Mouse (Mus musculus): ENCODE data around the gene Fam173b.
"Not testable (repeated sequence)": the region's sequence is repeated elsewhere in the genome, so short reads cannot be mapped to it uniquely, and the experiment has no call there.

The Fam173b gene

GRCm38 (mm10) chr15:31601646-31602374 lies at the start of gene Fam173b, which contains the start of gene Cct5:
Fam173b (plus strand) TSS chr15:31601852.
Cct5 (minus strand) TSS chr15:31601804.
- peak; percentile 98 for DNase-seq (ENCODE audit: low spot score)

GRCm38 (mm10) chr15:31554855-31555254 lies 46.8 kb upstream of the Fam173b start:
- no peak for DNase-seq (ENCODE audit: low spot score)

- DNase-seq (ENCODE audit: low spot score) = no peak
Observed at GRCm38 (mm10) chr15:31561390-31561789, 40.3 kb upstream of the Fam173b start.

GRCm38 (mm10) chr15:31561976-31562375 lies 39.7 kb upstream of the Fam173b start:
- DNase-seq (ENCODE audit: low spot score) = no peak

- no peak for DNase-seq (ENCODE audit: low spot score)
Observed at GRCm38 (mm10) chr15:31562847-31563246, 38.8 kb upstream of the Fam173b start.

- DNase-seq (ENCODE audit: low spot score) = no peak
Observed at GRCm38 (mm10) chr15:31563577-31564546, 37.8 kb upstream of the Fam173b start.

- DNase-seq (ENCODE audit: low spot score) = no peak
Observed at GRCm38 (mm10) chr15:31565184-31565583, 36.5 kb upstream of the Fam173b start, which contains the start of gene Cmbl. Cmbl (plus strand) TSS chr15:31565389.

GRCm38 (mm10) chr15:31565786-31566185 lies 35.9 kb upstream of the Fam173b start:
- DNase-seq (ENCODE audit: low spot score) = no peak

- DNase-seq (ENCODE audit: low spot score) = no peak
Observed at GRCm38 (mm10) chr15:31567431-31567830, 34.2 kb upstream of the Fam173b start.

GRCm38 (mm10) chr15:31568581-31568996 lies 33.1 kb upstream of the Fam173b start:
- peak; percentile 27 for DNase-seq (ENCODE audit: low spot score)

- peak; percentile 34 for DNase-seq (ENCODE audit: low spot score)
Observed at GRCm38 (mm10) chr15:31569325-31570022, 32.2 kb upstream of the Fam173b start.

- DNase-seq (ENCODE audit: low spot score) = no peak
Observed at GRCm38 (mm10) chr15:31570959-31571358, 30.7 kb upstream of the Fam173b start.

- DNase-seq (ENCODE audit: low spot score) = no peak
Observed at GRCm38 (mm10) chr15:31571906-31572722, 29.5 kb upstream of the Fam173b start.

GRCm38 (mm10) chr15:31573287-31573686 lies 28.4 kb upstream of the Fam173b start:
- no peak for DNase-seq (ENCODE audit: low spot score)

- no peak for DNase-seq (ENCODE audit: low spot score)
Observed at GRCm38 (mm10) chr15:31573692-31574091, 28.0 kb upstream of the Fam173b start.

- no peak for DNase-seq (ENCODE audit: low spot score)
Observed at GRCm38 (mm10) chr15:31576076-31576475, 25.6 kb upstream of the Fam173b start.

- not testable (repeated sequence) for DNase-seq (ENCODE audit: low spot score)
Observed at GRCm38 (mm10) chr15:31581086-31581485, 20.6 kb upstream of the Fam173b start.

GRCm38 (mm10) chr15:31583304-31584085 lies 18.2 kb upstream of the Fam173b start:
- DNase-seq (ENCODE audit: low spot score) = no peak

GRCm38 (mm10) chr15:31585238-31585637 lies 16.4 kb upstream of the Fam173b start:
- no peak for DNase-seq (ENCODE audit: low spot score)

- no peak for DNase-seq (ENCODE audit: low spot score)
Observed at GRCm38 (mm10) chr15:31586088-31586487, 15.6 kb upstream of the Fam173b start.

Measured in testis, postnatal 14 days (tissue).